Mouse (Mus musculus): ENCODE data around the gene Golm1.
A peak's percentile ranks its signal among the peaks of the same experiment; 100 is the strongest.
"Not testable (repeated sequence)": the region's sequence is repeated elsewhere in the genome, so short reads cannot be mapped to it uniquely, and the experiment has no call there.

Golm1 gene

GRCm38 (mm10) chr13:59675151-59676011 is at the start of gene Golm1:
TSS of gene Golm1 (minus strand) at chr13:59675811.
- peak; percentile 72 to 78 for DNase-seq (ENCODE audit: low spot score in 2 of 2)

DNA sequence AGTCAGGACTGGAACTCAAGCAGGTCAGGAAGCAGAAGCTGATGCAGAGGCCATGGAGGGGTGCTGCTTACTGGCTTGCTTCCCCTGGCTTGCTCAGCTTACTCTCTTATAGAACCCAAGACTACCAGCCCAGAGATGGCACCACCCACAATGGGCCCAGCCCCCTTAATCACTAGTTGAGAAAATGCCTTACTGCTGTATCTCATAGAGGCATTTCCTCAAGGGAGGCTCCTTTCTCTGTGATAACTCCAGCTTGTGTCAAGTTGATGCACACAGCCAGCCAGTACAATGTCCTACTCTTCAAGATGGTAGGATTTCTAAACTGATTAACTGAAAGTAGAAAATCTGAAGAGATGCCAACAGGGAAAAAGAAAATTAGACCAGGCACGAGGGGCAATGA is 46.5 kb upstream of the Golm1 start:
- DNase-seq (ENCODE audit: low spot score in 2 of 2): not testable (repeated sequence)

DNA sequence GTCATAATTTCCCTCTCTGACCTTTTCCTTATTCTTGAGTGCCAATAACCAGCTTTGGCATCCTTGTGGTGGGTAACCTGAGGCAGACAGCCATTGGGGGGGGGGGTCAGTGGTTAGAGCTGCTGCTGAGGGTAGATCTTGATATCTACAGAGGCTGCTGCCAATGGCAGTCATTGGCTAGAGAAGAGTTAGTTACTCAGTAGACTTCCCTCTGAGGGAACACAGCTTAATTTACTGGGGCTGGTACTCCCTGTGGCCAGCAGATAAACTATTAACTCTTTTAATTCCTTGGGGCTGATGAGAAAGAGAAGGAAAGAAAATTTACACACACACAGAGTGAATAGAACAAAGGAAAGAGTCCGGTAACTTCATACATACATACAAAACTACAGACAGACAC is 43.9 kb upstream of the Golm1 start:
- DNase-seq (ENCODE audit: low spot score in 2 of 2): no peak

DNA sequence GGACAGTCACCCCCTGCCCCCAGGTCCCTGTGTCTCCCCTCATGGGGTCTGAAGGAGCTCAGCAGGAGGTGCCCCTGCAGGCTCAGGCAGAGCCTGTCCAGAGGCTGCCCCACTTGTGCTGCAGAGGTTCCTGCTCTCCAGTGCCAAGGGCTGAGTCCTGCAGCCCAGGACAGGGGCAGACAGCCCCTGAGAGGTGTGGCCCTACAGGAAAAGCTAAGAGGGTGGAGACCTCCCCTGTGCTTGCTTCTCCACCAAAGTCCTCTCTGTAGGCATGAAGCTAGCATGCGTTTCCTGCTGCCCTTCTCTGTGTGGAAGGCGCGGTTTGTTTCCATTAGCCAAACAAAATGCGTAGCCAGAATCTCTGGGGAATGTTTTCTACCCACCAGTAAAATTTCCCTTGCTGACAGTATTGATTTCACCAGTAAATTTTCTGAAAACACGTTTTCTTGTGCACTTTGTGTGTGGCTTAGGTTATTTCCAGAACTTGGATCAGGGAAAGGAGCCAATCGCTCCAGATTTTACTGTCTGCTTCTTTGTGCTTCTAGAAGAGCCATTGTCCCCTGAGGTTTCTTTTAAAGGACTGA is 43.3 kb upstream of the Golm1 start:
- not testable (repeated sequence) for DNase-seq (ENCODE audit: low spot score in 2 of 2)

DNA sequence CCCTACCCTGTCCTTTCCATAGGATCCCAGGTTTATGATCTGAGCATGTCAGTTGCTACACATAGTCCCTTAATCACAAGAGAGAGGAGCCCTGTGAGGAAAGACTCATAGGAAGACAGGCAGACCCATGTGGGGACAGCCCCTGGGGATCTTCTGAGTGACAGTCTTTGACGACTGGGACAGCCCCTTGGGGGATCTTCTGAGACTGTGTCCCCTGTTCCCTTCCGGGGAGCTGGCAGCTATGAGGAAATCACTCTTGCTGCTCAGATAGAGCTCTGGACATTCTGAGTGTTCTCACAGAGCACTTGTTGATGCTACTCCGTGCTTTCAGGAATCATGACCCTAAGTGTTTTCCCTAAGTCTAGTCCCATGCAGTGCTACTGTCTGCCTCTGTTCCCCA is 38.1 kb upstream of the Golm1 start:
- no peak for DNase-seq (ENCODE audit: low spot score in 2 of 2)

- DNase-seq (ENCODE audit: low spot score in 2 of 2): not testable (repeated sequence)
Measured at GRCm38 (mm10) chr13:59711984-59712383, 36.4 kb upstream of the Golm1 start, which contains the start of gene Spata31d1b. TSS of gene Spata31d1b (plus strand) at chr13:59712284.

GRCm38 (mm10) chr13:59710230-59710629 is 34.6 kb upstream of the Golm1 start, which contains the start of gene Spata31d1a:
TSS of gene Spata31d1a (minus strand) at chr13:59710330.
- no peak for DNase-seq (ENCODE audit: low spot score in 2 of 2)

DNA sequence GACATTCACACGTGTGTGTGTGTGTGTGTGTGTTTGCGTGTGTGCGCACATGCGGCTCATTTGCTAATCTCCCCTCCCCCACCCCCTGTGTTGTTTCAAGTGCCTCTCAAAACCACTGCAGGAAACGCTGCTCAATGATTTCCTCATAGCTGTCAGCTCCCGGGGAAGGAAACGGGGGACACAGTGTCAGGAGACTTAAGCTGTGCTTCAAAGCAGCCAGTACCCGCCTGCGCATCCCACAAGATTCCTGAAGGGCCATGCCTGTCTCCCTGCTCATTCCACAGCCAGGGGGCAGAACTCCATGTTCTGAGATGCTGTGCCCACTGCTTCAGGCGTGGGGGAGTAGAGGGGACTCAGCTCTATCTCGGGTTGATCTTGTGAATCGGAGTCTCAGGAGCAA is 29.0 kb upstream of the Golm1 start:
- DNase-seq (ENCODE audit: low spot score in 2 of 2): no peak

DNA sequence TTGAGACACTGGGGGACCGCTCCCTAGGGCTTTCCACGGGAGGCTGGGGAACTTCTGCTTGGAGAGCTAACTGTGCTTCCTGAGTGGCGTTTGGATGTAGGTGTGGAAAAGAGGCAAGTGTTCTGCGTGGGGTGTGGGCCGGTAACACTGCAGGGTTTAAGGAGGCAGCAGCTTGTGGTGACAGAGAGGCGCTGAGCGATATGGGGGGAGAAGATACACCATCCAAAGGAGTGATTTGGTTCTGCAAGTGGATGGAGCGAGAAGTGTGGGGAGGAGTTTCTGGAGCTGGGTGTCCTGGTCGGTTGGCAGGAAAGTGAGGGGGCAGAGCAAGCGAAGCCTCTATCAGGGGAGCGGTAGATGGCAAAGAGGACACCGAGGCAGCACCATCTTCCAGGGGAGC is 27.9 kb upstream of the Golm1 start:
- DNase-seq (ENCODE audit: low spot score in 2 of 2): no peak

- not testable (repeated sequence) for DNase-seq (ENCODE audit: low spot score in 2 of 2)
Measured at GRCm38 (mm10) chr13:59700137-59700536, 24.5 kb upstream of the Golm1 start.

- DNase-seq (ENCODE audit: low spot score in 2 of 2): no peak
Measured at GRCm38 (mm10) chr13:59699131-59699530, 23.5 kb upstream of the Golm1 start.

GRCm38 (mm10) chr13:59695781-59696180 is 20.2 kb upstream of the Golm1 start:
- DNase-seq (ENCODE audit: low spot score in 2 of 2): no peak

DNA sequence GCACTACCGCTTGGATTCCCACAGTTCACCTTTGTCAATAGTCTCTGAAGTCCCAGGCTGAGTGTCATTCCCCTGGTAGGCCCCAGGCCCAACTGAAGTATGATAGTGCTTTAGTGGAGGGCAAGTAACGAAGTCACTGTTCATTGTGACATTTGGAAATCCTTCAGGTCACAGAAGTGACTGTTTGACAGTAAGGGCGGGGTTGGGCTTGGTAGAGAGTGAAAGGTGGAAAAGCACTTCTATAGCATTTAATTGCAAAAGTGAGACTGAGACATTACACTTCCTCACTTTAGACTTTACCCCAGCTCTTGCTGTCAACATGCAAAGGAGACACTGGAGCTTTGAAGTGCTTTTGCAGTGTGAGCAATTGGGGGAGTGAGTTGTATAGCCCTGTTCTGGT is 18.4 kb upstream of the Golm1 start, which contains the start of gene 4921517D22Rik:
Gene 4921517D22Rik, minus strand, starts transcription at position 101 of the 400 bp plus-strand sequence.
- no peak for DNase-seq (ENCODE audit: low spot score in 2 of 2)

GRCm38 (mm10) chr13:59691478-59691877 is 15.9 kb upstream of the Golm1 start:
- DNase-seq (ENCODE audit: low spot score in 2 of 2): no peak

GRCm38 (mm10) chr13:59690576-59690975 is 15.0 kb upstream of the Golm1 start:
- DNase-seq (ENCODE audit: low spot score in 2 of 2): no peak

DNA sequence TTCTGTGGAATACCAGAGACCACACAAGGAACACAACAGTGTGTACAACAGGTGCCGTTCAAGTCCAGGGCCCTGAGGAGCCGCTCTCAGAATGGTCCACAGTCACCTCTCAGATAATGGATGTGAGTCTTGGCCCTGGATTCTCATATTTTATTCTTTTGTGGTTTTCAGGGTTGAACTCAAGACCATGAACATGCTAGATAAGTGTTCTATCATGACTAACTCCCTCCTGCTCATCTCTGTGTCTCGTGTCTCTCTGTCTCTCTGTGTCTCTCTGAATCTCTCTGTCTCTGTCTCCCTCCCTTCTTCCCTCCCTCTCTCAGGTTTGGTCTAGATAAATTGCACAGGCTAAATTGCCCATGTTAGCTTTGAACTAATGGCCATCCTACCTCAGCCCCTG is 14.2 kb upstream of the Golm1 start:
- no peak for DNase-seq (ENCODE audit: low spot score in 2 of 2)

GRCm38 (mm10) chr13:59689313-59689712 is 13.7 kb upstream of the Golm1 start:
- DNase-seq (ENCODE audit: low spot score in 2 of 2): no peak

GRCm38 (mm10) chr13:59688338-59688770 is 12.7 kb upstream of the Golm1 start:
- peak in 1 of 2 experiments; percentile 41 for DNase-seq (ENCODE audit: low spot score in 2 of 2)

GRCm38 (mm10) chr13:59685236-59685635 is 9.6 kb upstream of the Golm1 start:
- no peak for DNase-seq (ENCODE audit: low spot score in 2 of 2)

DNA sequence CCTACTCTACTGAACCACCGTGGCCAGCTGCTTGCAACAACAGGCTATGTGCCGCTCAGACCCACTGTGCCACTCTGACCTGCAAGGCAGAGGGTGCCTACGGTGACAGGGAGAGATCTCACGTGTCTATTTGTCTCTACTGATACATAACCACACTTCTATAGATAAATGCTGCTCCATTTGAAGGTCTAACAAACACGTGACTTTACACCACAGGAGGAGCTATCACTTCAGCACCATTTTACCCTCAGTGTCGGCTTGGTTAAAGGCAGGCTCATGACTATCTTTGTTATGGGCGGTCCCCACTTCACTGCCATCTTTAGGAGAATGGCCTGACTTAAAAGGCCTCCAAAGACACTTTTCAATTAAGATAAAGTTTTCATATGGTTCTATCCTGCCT is 7.0 kb upstream of the Golm1 start:
- DNase-seq (ENCODE audit: low spot score in 2 of 2): no peak

GRCm38 (mm10) chr13:59679908-59680307 is 4.3 kb upstream of the Golm1 start:
- no peak for DNase-seq (ENCODE audit: low spot score in 2 of 2)

DNA sequence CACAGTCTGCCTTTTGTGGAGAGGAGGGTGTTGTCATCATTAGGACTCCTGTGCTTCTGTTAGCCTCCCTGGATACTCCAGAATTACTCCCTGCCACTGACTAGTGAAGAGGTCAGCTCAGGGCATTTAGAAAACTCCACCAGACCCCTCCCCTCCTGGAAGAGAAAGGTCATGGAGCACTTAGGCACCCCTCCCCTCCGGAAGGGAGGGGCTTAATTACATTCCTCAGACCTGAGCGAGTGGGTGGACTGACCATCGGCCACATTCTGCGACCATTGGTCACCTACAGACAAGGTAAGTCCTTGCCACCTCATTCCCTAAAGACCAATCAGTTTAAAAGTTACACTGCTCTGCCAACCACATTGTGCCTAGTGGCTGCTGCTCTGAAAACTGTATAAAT is 3.7 kb upstream of the Golm1 start:
- DNase-seq (ENCODE audit: low spot score in 2 of 2): no peak
